Mouse (Mus musculus) spleen, postnatal 10 days (tissue): ENCODE data around the gene Cd300lf.

Experiments used
- DNase-seq, 2 experiments: peaks; one replicate each; pipeline ENCODE4 v3.0.0; 2021 to 2022; ENCODE audit warnings: low spot score in 2 of 2

The Cd300lf gene

DNA sequence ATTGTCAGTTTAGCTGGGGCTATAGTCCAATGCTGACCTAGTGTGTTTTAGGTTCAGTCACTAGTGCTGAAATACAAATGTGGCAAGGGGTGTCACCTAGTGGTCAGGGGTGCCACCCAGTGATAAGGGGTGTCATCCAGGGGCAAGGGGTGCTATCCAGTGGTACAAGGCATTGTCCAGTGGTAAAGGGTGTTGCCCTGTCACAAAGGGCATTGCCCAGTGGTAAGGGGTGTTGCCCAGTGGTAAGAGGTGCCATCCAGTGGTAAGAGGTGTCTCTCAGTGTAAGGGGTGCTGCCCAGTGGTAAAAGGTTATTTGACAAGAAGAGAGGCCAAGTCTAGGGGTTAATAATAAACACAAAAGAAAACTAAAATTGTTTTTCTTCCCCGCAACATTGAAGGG, 56.4 kb downstream of the Cd300lf start:
- no peak for DNase-seq

GRCm38 (mm10) chr11:115075859-115076258, 57.9 kb downstream of the Cd300lf start:
- no peak for DNase-seq

- no peak for DNase-seq
Observed at GRCm38 (mm10) chr11:115075407-115075806, 58.4 kb downstream of the Cd300lf start.

- no peak for DNase-seq
Observed at GRCm38 (mm10) chr11:115073002-115073401, 60.8 kb downstream of the Cd300lf start.

DNA sequence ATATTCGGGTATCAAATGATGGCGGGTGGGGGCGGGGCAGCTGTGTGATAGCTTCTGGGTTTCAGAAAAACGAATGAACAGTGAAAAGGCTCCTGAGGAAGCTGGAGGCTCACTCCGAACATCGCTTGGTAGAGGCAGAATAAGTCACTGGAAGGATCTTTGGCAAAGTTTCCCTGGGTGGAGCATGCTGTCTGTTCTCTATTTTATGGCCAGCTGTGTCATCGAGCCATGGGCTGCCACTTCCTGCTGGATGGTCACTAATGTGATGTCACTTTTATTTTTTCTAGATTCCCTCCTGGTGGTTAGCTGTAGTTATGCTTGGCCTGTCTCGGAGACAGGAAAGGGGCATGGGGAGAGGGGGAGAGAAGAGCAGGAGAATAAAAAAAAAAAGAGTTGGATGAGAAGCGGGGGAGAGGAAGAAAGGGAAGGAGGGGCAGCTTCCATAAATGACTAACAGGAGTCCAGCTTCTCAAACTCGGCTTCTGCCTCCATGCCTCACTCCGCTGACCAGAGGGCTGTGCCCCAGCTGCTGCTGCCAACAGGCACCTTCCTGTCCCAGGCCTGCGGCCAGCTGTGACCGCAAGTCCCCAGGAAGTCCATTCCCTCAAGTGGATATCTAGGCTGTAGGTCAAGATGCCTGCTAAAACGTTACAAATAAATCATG, 62.0 kb downstream of the Cd300lf start:
- no peak for DNase-seq

GRCm38 (mm10) chr11:115071015-115071551, 62.7 kb downstream of the Cd300lf start:
- DNase-seq: no peak

DNA sequence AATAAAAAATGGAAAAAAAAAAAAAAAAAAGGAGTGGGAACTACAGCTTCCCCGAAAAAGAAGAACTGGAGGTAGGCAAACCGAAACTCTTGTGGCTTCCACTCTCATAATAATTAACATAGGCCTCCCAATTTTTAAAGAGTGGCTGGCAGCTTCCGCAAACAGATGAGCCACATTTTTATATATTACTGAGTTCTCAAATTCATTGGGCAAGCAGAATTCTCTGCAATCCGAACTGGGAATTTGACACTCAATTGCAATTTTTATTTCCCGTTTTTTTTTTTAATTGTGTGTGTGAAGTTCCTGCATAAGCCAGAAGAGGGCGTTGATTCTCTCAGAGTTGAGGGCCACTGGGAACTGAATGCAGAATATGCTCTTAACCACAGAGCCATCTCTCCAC, 67.0 kb downstream of the Cd300lf start:
- DNase-seq: no peak
